8 mouse cellular contexts compared by ENCODE assay signal in genomic region chr2:20445156-20446155, GRCm38 (mm10).
DNase-seq lines count a peak whose midpoint lies in the region; ATAC-seq and TF ChIP-seq lines count a peak whose summit lies in the region.

No protein-coding gene starts in this region.

- WGBS in liver, adult 2 months, result 28% methylated on average over 17 of the region's 17 CpGs
- 73% methylated on average over 17 of the region's 17 CpGs for WGBS in midbrain, embryonic 13.5 days
- 63% methylated on average over 17 of the region's 17 CpGs for WGBS in midbrain, embryonic 14.5 days

- TF ChIP-seq CTCF in testis, adult 2 months (IDR thresholded peaks at IDR 0.05; ENCODE audit: control insufficient read depth, insufficient read depth, insufficient replicate concordance, low read depth, low read length), result no peak
- no peak for TF ChIP-seq CTCF in liver, adult 2 months (IDR thresholded peaks at IDR 0.05; ENCODE audit: low read depth, low read length)

- H3K9me3 ChIP-seq in midbrain, embryonic 13.5 days, result no peaks in the 10 kb centered on the region
- H3K9me3 ChIP-seq in midbrain, embryonic 14.5 days (ENCODE audit: control insufficient read depth, low read length), result no peaks in the 10 kb centered on the region

- no peaks in the 10 kb centered on the region for H3K4me1 ChIP-seq in testis, adult 2 months (ENCODE audit: control insufficient read depth, insufficient read depth, low read length)
- peaks cover 5% of the 10 kb centered on the region for H3K4me1 ChIP-seq in liver, adult 2 months (ENCODE audit: control insufficient read depth, insufficient read depth, low read length)
- no peaks in the 10 kb centered on the region for H3K4me1 ChIP-seq in midbrain, embryonic 13.5 days (replicated peaks)
- H3K4me1 ChIP-seq in midbrain, embryonic 14.5 days (ENCODE audit: control insufficient read depth, insufficient read depth, low read length), result no peaks in the 10 kb centered on the region

- no peaks in the 10 kb centered on the region for H3K36me3 ChIP-seq in testis, adult 2 months (ENCODE audit: control insufficient read depth, insufficient read depth, low read length)
- H3K36me3 ChIP-seq in liver, adult 2 months (ENCODE audit: control insufficient read depth, insufficient read depth, low read length), result no peaks in the 10 kb centered on the region
- no peaks in the 10 kb centered on the region for H3K36me3 ChIP-seq in midbrain, embryonic 13.5 days
- H3K36me3 ChIP-seq in midbrain, embryonic 14.5 days (ENCODE audit: control insufficient read depth, insufficient read depth, low read length), result no peaks in the 10 kb centered on the region

- no peak for ATAC-seq in midbrain, embryonic 13.5 days
- no peak for ATAC-seq in midbrain, embryonic 14.5 days (ENCODE audit: low FRiP score, low TSS enrichment)

- no peak overlapping the region for H3K4me3 ChIP-seq in testis, adult 2 months (ENCODE audit: control insufficient read depth, low read depth, low read length)
- H3K4me3 ChIP-seq in liver, adult 2 months (ENCODE audit: insufficient read depth, low read depth, low read length), result no peak overlapping the region
- H3K4me3 ChIP-seq in midbrain, embryonic 13.5 days (replicated peaks), result no peak overlapping the region
- no peak overlapping the region for H3K4me3 ChIP-seq in midbrain, embryonic 14.5 days (replicated peaks; ENCODE audit: low read depth, low read length)

- no peak overlapping the region; the same call in 1 of the 2 replicates for H3K9ac ChIP-seq in liver, adult 2 months (ENCODE audit: low read depth, low read length)
- no peak overlapping the region for H3K9ac ChIP-seq in midbrain, embryonic 13.5 days (replicated peaks)
- no peak overlapping the region for H3K9ac ChIP-seq in midbrain, embryonic 14.5 days (replicated peaks; ENCODE audit: low read length)

- H3K79me2 ChIP-seq in liver, adult 2 months (ENCODE audit: control insufficient read depth, insufficient read depth, low read length), result no peaks in the 10 kb centered on the region

- TF ChIP-seq POLR2A in testis, adult 2 months (IDR thresholded peaks at IDR 0.05; ENCODE audit: control insufficient read depth, low read depth, low read length), result no peak
- no peak for TF ChIP-seq POLR2A in liver, adult 2 months (IDR thresholded peaks at IDR 0.05; ENCODE audit: extremely low read depth, insufficient read depth, low read length)

- H3K27me3 ChIP-seq in testis, adult 2 months (ENCODE audit: control insufficient read depth, insufficient read depth, low read length), result no peaks in the 10 kb centered on the region
- no peaks in the 10 kb centered on the region for H3K27me3 ChIP-seq in liver, adult 2 months (ENCODE audit: control insufficient read depth, insufficient read depth, low read length)
- H3K27me3 ChIP-seq in midbrain, embryonic 13.5 days, result no peaks in the 10 kb centered on the region
- H3K27me3 ChIP-seq in midbrain, embryonic 14.5 days (ENCODE audit: control insufficient read depth, insufficient read depth, low read length), result no peaks in the 10 kb centered on the region

- H3K27ac ChIP-seq in testis, adult 2 months (ENCODE audit: control insufficient read depth, insufficient read depth, low read depth, low read length), result 0 out of 2 replicates have a peak overlapping the region, but pooled peaks have one; percentile 8
- H3K27ac ChIP-seq in liver, adult 2 months (replicated peaks; ENCODE audit: insufficient read depth, low read depth, low read length), result peak overlapping the region; percentile 78
- no peak overlapping the region for H3K27ac ChIP-seq in midbrain, embryonic 13.5 days
- no peak overlapping the region for H3K27ac ChIP-seq in midbrain, embryonic 14.5 days (replicated peaks; ENCODE audit: low read depth, low read length)

- DNase-seq in testis, postnatal 10 days (ENCODE audit: low spot score), result no peak
- peak; percentile 14 for DNase-seq in heart, postnatal 4 days
- peak; percentile 75 for DNase-seq in liver, adult 2 months (ENCODE audit: extremely low read depth, low read depth, low spot score)
- DNase-seq in thymus, postnatal 36 days, result no peak
- DNase-seq in midbrain, embryonic 14.5 days, result no peak
- no peak for DNase-seq in spleen, postnatal 14 days (ENCODE audit: low spot score in 2 of 2)

- H3K4me2 ChIP-seq in midbrain, embryonic 13.5 days (replicated peaks), result no peak overlapping the region
- H3K4me2 ChIP-seq in midbrain, embryonic 14.5 days (ENCODE audit: low read length), result no peak overlapping the region

Comparison
In these comparisons a context has a peak if more than half of its experiments do, and no peak if none do; other contexts are left out.
1. H3K27ac ChIP-seq: peak in testis, adult 2 months (single experiment) and liver, adult 2 months (single experiment); none in midbrain, embryonic 13.5 days (single experiment) and midbrain, embryonic 14.5 days (single experiment).
2. DNase-seq: peak in heart, postnatal 4 days (single experiment) and liver, adult 2 months (single experiment); none in testis, postnatal 10 days (single experiment), thymus, postnatal 36 days (0 of 2), midbrain, embryonic 14.5 days (single experiment) and spleen, postnatal 14 days (0 of 2).